Mouse (Mus musculus): ENCODE results near the gene Fxyd5.

Fxyd5 gene

GRCm38 (mm10) chr7:30985357-30985756, 56.9 kb downstream of the Fxyd5 start:
- DNase-seq (ENCODE audit: low spot score in 2 of 2) = no peak
